Mouse (Mus musculus) liver, embryonic 14.5 days (tissue): ENCODE results near the gene Chrng. TPM values are rescaled to one million over a fixed set of nuclear protein-coding genes. Genes with fewer than 3 reads are reported as not detected.

Experiments used
- ATAC-seq: fragments of 200-750 bp; cut with Nextera tagmentation; 2 replicates; pipeline ENCODE4 v1.8.0; 2017; ENCODE audit warnings: moderate number of reproducible peaks, mild to moderate bottlenecking, moderate library complexity; ENCODE audit not compliant: insufficient read depth
- DNase-seq, 3 experiments: peaks; one replicate each; pipeline ENCODE4 v3.0.0-alpha.2; 2012 to 2013; ENCODE audit warnings: low read depth in 3 of 3, low spot score in 3 of 3
- H3K27ac ChIP-seq: fragments of 300-500 bp; sonication (generic); 2 replicates; pipeline ENCODE4 v1.5.1; 2014; ENCODE audit warnings: moderate library complexity, mild to moderate bottlenecking, control low read depth, inconsistent platforms
- H3K27me3 ChIP-seq: fragments of 300-500 bp; sonication (generic); 2 replicates; pipeline ENCODE4 v1.6.1; 2014; ENCODE audit warnings: mild to moderate bottlenecking, low read length, moderate library complexity; ENCODE audit not compliant: control insufficient read depth, insufficient read depth
- H3K36me3 ChIP-seq: fragments of 300-500 bp; sonication (generic); replicated peaks from 2 replicates; pipeline ENCODE4 v1.6.1; 2014; ENCODE audit warnings: low read depth; ENCODE audit not compliant: control insufficient read depth, insufficient read depth
- H3K4me1 ChIP-seq, 2 experiments: fragments of 200-500 bp in 1 of 2; fragments of 300-500 bp in 1 of 2; sonication (generic) in 1 of 2; replicated peaks; 2 replicates each; pipeline ENCODE4 v1.6.1; 2012 to 2014; ENCODE audit warnings: antibody characterized with exemption in 1 of 2, inconsistent platforms in 1 of 2, low read length in 1 of 2; ENCODE audit not compliant: control insufficient read depth in 2 of 2, insufficient read depth in 2 of 2
- H3K4me2 ChIP-seq: fragments of 300-500 bp; sonication (generic); 2 replicates; pipeline ENCODE4 v1.6.1; 2014; ENCODE audit warnings: low read depth, mild to moderate bottlenecking, control low read depth, moderate library complexity
- H3K4me3 ChIP-seq, 2 experiments: fragments of 200-500 bp in 1 of 2; fragments of 300-500 bp in 1 of 2; sonication (generic) in 1 of 2; 2 replicates each; pipeline ENCODE4 v1.5.1; 2012 to 2014; ENCODE audit warnings: low read depth in 2 of 2, low read length in 2 of 2, mild to moderate bottlenecking in 2 of 2, control low read depth in 1 of 2, inconsistent platforms in 1 of 2, moderate library complexity in 1 of 2; ENCODE audit not compliant: insufficient read depth in 1 of 2
- H3K9ac ChIP-seq: fragments of 300-500 bp; sonication (generic); replicated peaks from 2 replicates; pipeline ENCODE4 v1.6.1; 2014; ENCODE audit warnings: mild to moderate bottlenecking, control low read depth, moderate library complexity
- H3K9me3 ChIP-seq: fragments of 300-500 bp; sonication (generic); 2 replicates; pipeline ENCODE4 v1.6.1; 2016; ENCODE audit warnings: low read length, mixed read lengths; ENCODE audit not compliant: control insufficient read depth
- CTCF ChIP-seq: IDR thresholded peaks from 2 replicates; pipeline ENCODE4 v1.5.1; 2016; ENCODE audit warnings: antibody characterized with exemption, low read depth, control low read depth
- EP300 ChIP-seq: IDR thresholded peaks from 2 replicates; pipeline ENCODE4 v1.6.1; 2016; ENCODE audit warnings: antibody characterized with exemption, low read depth
- WGBS: fragments of 180-500 bp; shearing (Covaris S2); extraction: QIAGEN DNeasy Blood & Tissue Kit; methylation state at CpG from one replicate; pipeline ENCODE4 v1.1.7; 2014; ENCODE audit not compliant: insufficient replicate concordance; 5-methylcytosine and 5-hydroxymethylcytosine counted together
- polyA plus RNA-seq, 2 experiments: library from polyadenylated mRNA; depleted of rRNA in 1 of 2; stranded (reverse) in 1 of 2; unstranded in 1 of 2; fragments of >200 nt; fragmentation: Nextera tagmentation in 1 of 2; extraction: Ambion mirVana in 1 of 2; gene quantifications; 2 replicates each; pipeline versions ENCODE4 v1.2.1 to v1.2.3; 2012 to 2014

Gene Chrng
- polyA plus RNA-seq, 2 experiments, result not detected

- H3K4me2 ChIP-seq, result no peak overlapping the region
- H3K9me3 ChIP-seq, result no peaks in the 10 kb centered on the region
- H3K9ac ChIP-seq, result no peak overlapping the region
- H3K36me3 ChIP-seq, result no peaks in the 10 kb centered on the region
- no peak for TF ChIP-seq EP300
- no peak for TF ChIP-seq CTCF
- H3K27me3 ChIP-seq, result peaks cover 33% of the 10 kb centered on the region
- H3K4me3 ChIP-seq, result no peak overlapping the region
- no peaks in the 10 kb centered on the region for H3K4me1 ChIP-seq
- H3K27ac ChIP-seq, result no peak overlapping the region
- WGBS, result 17% methylated on average over 13 of the region's 13 CpGs
- DNase-seq (no peak), ATAC-seq (no peak)
These were observed 18.9 kb upstream of the Chrng start for GRCm38 (mm10) chr1:87185526-87185925.

- ATAC-seq (no peak), DNase-seq (no peak)
- H3K4me2 ChIP-seq, result peak overlapping the region; percentile 60
- no peaks in the 10 kb centered on the region for H3K4me1 ChIP-seq
- H3K9me3 ChIP-seq, result no peaks in the 10 kb centered on the region
- H3K27ac ChIP-seq, result no peak overlapping the region
- peaks cover 33% of the 10 kb centered on the region for H3K27me3 ChIP-seq
- TF ChIP-seq CTCF, result no peak
- no peak for TF ChIP-seq EP300
- WGBS, result 2% methylated on average over 54 of the region's 54 CpGs
- peak overlapping the region; percentile 41 to 43 for H3K4me3 ChIP-seq
- H3K9ac ChIP-seq, result no peak overlapping the region
- no peaks in the 10 kb centered on the region for H3K36me3 ChIP-seq
These were observed 18.0 kb upstream of the Chrng start for GRCm38 (mm10) chr1:87186261-87187036.

- WGBS, result 1% methylated on average over 15 of the region's 15 CpGs
- peak in 1 of 3 experiments; percentile 20 for DNase-seq
- H3K27me3 ChIP-seq, result peaks cover 33% of the 10 kb centered on the region
- H3K4me2 ChIP-seq, result peak overlapping the region; percentile 60
- no peaks in the 10 kb centered on the region for H3K4me1 ChIP-seq
- ATAC-seq, result no peak
- H3K4me3 ChIP-seq, result peak overlapping the region; percentile 41 to 43
- H3K9ac ChIP-seq, result no peak overlapping the region
- no peak overlapping the region for H3K27ac ChIP-seq
- no peaks in the 10 kb centered on the region for H3K36me3 ChIP-seq
- TF ChIP-seq EP300 (no peak), CTCF (peak; percentile 88)
- no peaks in the 10 kb centered on the region for H3K9me3 ChIP-seq
These were observed 17.5 kb upstream of the Chrng start for GRCm38 (mm10) chr1:87187037-87187355.

GRCm38 (mm10) chr1:87190429-87190828 is 14.0 kb upstream of the Chrng start, which contains the start of gene Chrnd:
TSS of gene Chrnd (plus strand) at chr1:87190607.
- Histone ChIP-seq H3K27ac (no peak within 1 kb of the TSS), H3K36me3 (no peaks in the 10 kb centered on the region), H3K4me1 (no peaks in the 10 kb centered on the region), H3K9me3 (no peaks in the 10 kb centered on the region), H3K27me3 (peaks cover 15% of the 10 kb centered on the region), H3K4me2 (no peak within 1 kb of the TSS), H3K9ac (no peak within 1 kb of the TSS), H3K4me3 (no peak within 1 kb of the TSS)
- no peak for TF ChIP-seq CTCF
- no peak for TF ChIP-seq EP300
- ATAC-seq (no peak), DNase-seq (no peak)
- 45% methylated on average over 4 of the region's 4 CpGs for WGBS

GRCm38 (mm10) chr1:87197296-87197695 is 7.2 kb upstream of the Chrng start:
- no peaks in the 10 kb centered on the region for H3K27me3 ChIP-seq
- no peak overlapping the region for H3K4me2 ChIP-seq
- H3K4me1 ChIP-seq, result no peaks in the 10 kb centered on the region
- WGBS, result 65% methylated on average over 9 of the region's 9 CpGs
- DNase-seq (no peak), ATAC-seq (no peak)
- H3K9ac ChIP-seq, result no peak overlapping the region
- H3K4me3 ChIP-seq, result no peak overlapping the region
- no peaks in the 10 kb centered on the region for H3K36me3 ChIP-seq
- H3K9me3 ChIP-seq, result no peaks in the 10 kb centered on the region
- no peak overlapping the region for H3K27ac ChIP-seq
- no peak for TF ChIP-seq CTCF
- TF ChIP-seq EP300, result no peak
